Mouse (Mus musculus) intestine, postnatal 0 days (tissue): ENCODE results near the gene Sod1. TPM values are rescaled to one million over a fixed set of nuclear protein-coding genes. Genes with fewer than 3 reads are reported as not detected.

Experiments used
- ATAC-seq: fragments of 200-750 bp; cut with Nextera tagmentation; 2 replicates; pipeline ENCODE4 v1.8.0; 2017; ENCODE audit warnings: mild to moderate bottlenecking, moderate TSS enrichment, moderate library complexity
- H3K27ac ChIP-seq: fragments of 300-500 bp; sonication (generic); 2 replicates; pipeline ENCODE4 v1.5.1; 2014; ENCODE audit warnings: mild to moderate bottlenecking, low read depth, low read length, moderate library complexity
- H3K27me3 ChIP-seq: fragments of 300-500 bp; sonication (generic); replicated peaks from 2 replicates; pipeline ENCODE4 v1.6.1; 2014; ENCODE audit warnings: low read length, mixed read lengths; ENCODE audit not compliant: control insufficient read depth, insufficient read depth
- H3K36me3 ChIP-seq: fragments of 300-500 bp; sonication (generic); 2 replicates; pipeline ENCODE4 v1.6.1; 2014; ENCODE audit warnings: mild to moderate bottlenecking, moderate library complexity; ENCODE audit not compliant: control insufficient read depth, insufficient read depth
- H3K4me1 ChIP-seq: fragments of 300-500 bp; sonication (generic); replicated peaks from 2 replicates; pipeline ENCODE4 v1.6.1; 2014; ENCODE audit warnings: antibody characterized with exemption, low read length, mixed read lengths; ENCODE audit not compliant: control insufficient read depth, insufficient read depth
- H3K4me2 ChIP-seq: fragments of 300-500 bp; sonication (generic); replicated peaks from 2 replicates; pipeline ENCODE4 v1.6.1; 2014; ENCODE audit warnings: low read depth, mild to moderate bottlenecking, moderate library complexity
- H3K4me3 ChIP-seq: fragments of 300-500 bp; sonication (generic); 2 replicates; pipeline ENCODE4 v1.5.1; 2014; ENCODE audit warnings: low read depth, low read length
- H3K9ac ChIP-seq: fragments of 300-500 bp; sonication (generic); 2 replicates; pipeline ENCODE4 v1.6.1; 2014; ENCODE audit warnings: mild to moderate bottlenecking, low read depth, low read length
- H3K9me3 ChIP-seq: fragments of 300-500 bp; sonication (generic); 2 replicates; pipeline ENCODE4 v1.6.1; 2016; ENCODE audit warnings: mixed run types; ENCODE audit not compliant: control insufficient read depth
- CTCF ChIP-seq: sonication (generic); IDR thresholded peaks from 2 replicates; pipeline ENCODE4 v1.5.1; 2016; ENCODE audit warnings: low read depth, mild to moderate bottlenecking, control low read depth, antibody characterized with exemption, moderate library complexity
- WGBS: fragments of 180-500 bp; shearing (Covaris S2); extraction: QIAGEN DNeasy Blood & Tissue Kit; methylation state at CpG from one replicate; pipeline ENCODE4 v1.1.7; 2014; 5-methylcytosine and 5-hydroxymethylcytosine counted together
- polyA plus RNA-seq: library from polyadenylated mRNA; unstranded; fragments of >200 nt; fragmentation: Nextera tagmentation; extraction: Ambion mirVana; gene quantifications from 2 replicates; pipeline ENCODE4 v1.2.1, GENCODE M21; 2015

The Sod1 gene
- polyA plus RNA-seq, 1 experiment from 2014 or later = 1,874 TPM

DNA sequence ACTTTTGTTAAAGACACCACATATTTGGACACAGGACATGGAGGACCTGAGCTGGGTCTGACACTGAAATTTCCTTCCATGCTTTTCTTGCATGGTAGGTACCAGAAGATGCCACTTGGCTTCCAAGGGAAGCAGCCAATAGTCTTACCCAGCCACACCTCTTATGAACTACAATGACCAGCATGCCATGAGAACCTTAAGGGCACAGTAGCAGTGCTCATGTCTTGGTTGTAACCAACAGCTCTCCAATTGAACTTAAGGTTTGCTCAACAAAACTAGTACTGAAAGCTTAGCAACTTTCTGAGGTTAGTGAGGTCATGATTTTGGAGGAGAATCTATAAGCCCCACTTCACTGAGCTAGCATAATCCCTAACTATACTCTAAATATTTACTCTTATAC, 26.8 kb upstream of the Sod1 start:
- no peak overlapping the region for H3K4me3 ChIP-seq
- no peak overlapping the region for H3K4me2 ChIP-seq
- no peaks in the 10 kb centered on the region for H3K27me3 ChIP-seq
- TF ChIP-seq CTCF = no peak
- H3K36me3 ChIP-seq = no peaks in the 10 kb centered on the region
- H3K9ac ChIP-seq = no peak overlapping the region
- H3K27ac ChIP-seq = no peak overlapping the region
- no peaks in the 10 kb centered on the region for H3K9me3 ChIP-seq
- 0 out of 2 replicates have a peak, but pooled peaks cover 3% of the 10 kb centered on the region for H3K4me1 ChIP-seq
- no peak for ATAC-seq

DNA sequence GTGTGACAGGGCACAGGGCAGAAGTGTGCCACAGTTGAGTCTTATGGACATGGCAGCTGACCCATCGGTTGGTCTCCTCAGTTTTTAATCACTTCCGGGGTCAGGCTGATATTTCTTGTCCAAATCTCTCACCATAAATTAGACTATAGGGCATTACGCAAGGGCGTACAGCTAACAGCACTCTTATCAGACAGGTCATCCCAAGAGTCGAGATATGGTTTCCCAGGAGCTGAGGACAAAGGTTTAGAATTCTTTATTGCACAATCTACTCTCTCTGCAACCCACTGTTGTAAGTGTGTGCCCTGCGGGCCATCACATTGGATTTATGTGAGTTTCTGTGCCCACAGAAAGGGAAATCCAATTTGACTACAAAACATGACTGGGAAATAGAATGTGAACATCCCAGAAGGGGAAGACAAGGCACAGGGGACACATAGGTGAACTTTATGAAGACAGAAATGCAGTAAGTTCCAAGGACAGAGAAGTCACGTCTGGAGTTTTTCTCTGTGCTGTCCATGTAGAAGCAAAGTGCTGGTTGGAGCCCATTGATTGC, 23.8 kb upstream of the Sod1 start:
- WGBS = 41% methylated on average over 7 of the region's 7 CpGs
- Histone ChIP-seq H3K4me1 (0 out of 2 replicates have a peak, but pooled peaks cover 3% of the 10 kb centered on the region), H3K36me3 (no peaks in the 10 kb centered on the region), H3K27ac (peak overlapping the region; percentile 90), H3K4me3 (no peak overlapping the region), H3K4me2 (peak overlapping the region; percentile 57), H3K9me3 (no peaks in the 10 kb centered on the region), H3K27me3 (no peaks in the 10 kb centered on the region), H3K9ac (no peak overlapping the region)
- no peak for TF ChIP-seq CTCF
- ATAC-seq = peak; percentile 84

GRCm38 (mm10) chr16:90197337-90197973, 23.1 kb upstream of the Sod1 start:
- H3K36me3 ChIP-seq = no peaks in the 10 kb centered on the region
- peak; percentile 85 for TF ChIP-seq CTCF
- no peaks in the 10 kb centered on the region for H3K27me3 ChIP-seq
- ATAC-seq = peak; percentile 94
- 1% methylated on average over 22 of the region's 22 CpGs for WGBS
- H3K4me2 ChIP-seq = peak overlapping the region; percentile 57
- peak overlapping the region; percentile 37; the same call in 1 of the 2 replicates for H3K9ac ChIP-seq
- H3K27ac ChIP-seq = peak overlapping the region; percentile 90
- H3K4me1 ChIP-seq = 0 out of 2 replicates have a peak, but pooled peaks cover 3% of the 10 kb centered on the region
- H3K9me3 ChIP-seq = no peaks in the 10 kb centered on the region
- peak overlapping the region; percentile 29 for H3K4me3 ChIP-seq

GRCm38 (mm10) chr16:90198626-90199025, 21.9 kb upstream of the Sod1 start:
- TF ChIP-seq CTCF = no peak
- 0 out of 2 replicates have a peak, but pooled peaks cover 3% of the 10 kb centered on the region for H3K4me1 ChIP-seq
- no peaks in the 10 kb centered on the region for H3K9me3 ChIP-seq
- 77% methylated on average over 6 of the region's 6 CpGs for WGBS
- no peak overlapping the region for H3K9ac ChIP-seq
- H3K36me3 ChIP-seq = no peaks in the 10 kb centered on the region
- no peaks in the 10 kb centered on the region for H3K27me3 ChIP-seq
- no peak overlapping the region for H3K4me2 ChIP-seq
- no peak overlapping the region for H3K4me3 ChIP-seq
- no peak for ATAC-seq
- no peak overlapping the region for H3K27ac ChIP-seq

DNA sequence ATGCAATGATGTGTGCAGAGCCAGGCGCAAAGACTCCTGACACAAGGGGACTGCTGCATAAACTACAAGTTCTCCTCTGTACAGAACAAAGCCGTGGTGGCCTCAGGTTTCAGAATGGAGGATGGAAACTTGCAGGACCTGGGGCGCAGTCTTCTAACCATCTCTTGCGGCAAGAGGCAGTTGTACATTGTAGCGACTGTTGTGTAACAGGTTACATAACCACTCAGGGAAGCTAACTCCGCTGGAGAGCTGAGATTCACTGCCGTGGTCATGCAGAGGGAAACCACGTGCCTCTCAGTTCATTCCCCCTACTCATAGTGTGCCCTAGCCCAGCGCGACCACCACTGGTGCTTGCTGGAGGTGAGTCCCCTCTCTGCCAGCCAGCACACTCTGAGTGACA, 21.4 kb upstream of the Sod1 start:
- Histone ChIP-seq H3K27ac (no peak overlapping the region), H3K9me3 (no peaks in the 10 kb centered on the region), H3K4me2 (no peak overlapping the region), H3K27me3 (no peaks in the 10 kb centered on the region), H3K4me1 (0 out of 2 replicates have a peak, but pooled peaks cover 3% of the 10 kb centered on the region), H3K36me3 (no peaks in the 10 kb centered on the region), H3K9ac (no peak overlapping the region), H3K4me3 (no peak overlapping the region)
- no peak for ATAC-seq
- WGBS = 73% methylated on average over 10 of the region's 10 CpGs
- TF ChIP-seq CTCF = no peak

DNA sequence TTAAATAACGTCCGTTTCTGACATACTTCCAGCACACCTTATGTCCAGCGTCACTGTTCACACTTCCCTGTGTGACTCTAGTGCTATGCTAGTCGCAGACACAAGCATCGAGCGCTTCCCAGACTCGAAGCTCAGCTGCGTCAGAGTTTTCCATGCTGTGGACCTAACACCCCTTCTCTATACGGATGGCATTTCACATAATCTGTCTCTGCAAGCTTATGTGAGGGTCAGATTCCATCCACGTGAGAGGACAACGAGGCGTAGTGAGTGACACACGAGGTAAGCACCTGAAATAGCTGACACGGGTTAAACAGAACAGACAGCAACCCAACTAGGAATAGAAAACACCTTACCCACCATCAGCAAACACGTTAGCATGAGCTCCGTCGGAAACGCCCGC, 18.4 kb upstream of the Sod1 start:
- 0 out of 2 replicates have a peak, but pooled peaks cover 3% of the 10 kb centered on the region for H3K4me1 ChIP-seq
- no peak overlapping the region for H3K4me3 ChIP-seq
- H3K9ac ChIP-seq = no peak overlapping the region
- 47% methylated on average over 19 of the region's 19 CpGs for WGBS
- H3K36me3 ChIP-seq = no peaks in the 10 kb centered on the region
- H3K4me2 ChIP-seq = peak overlapping the region; percentile 35; the same call in 1 of the 2 replicates
- TF ChIP-seq CTCF = no peak
- ATAC-seq = no peak
- H3K27me3 ChIP-seq = no peaks in the 10 kb centered on the region
- no peak overlapping the region for H3K27ac ChIP-seq
- H3K9me3 ChIP-seq = no peaks in the 10 kb centered on the region
